Mouse (Mus musculus): ENCODE measurements around the gene Pum1. TPM values are rescaled to one million over a fixed set of nuclear protein-coding genes. Genes with fewer than 3 reads are reported as not detected.

Pum1 gene
- polyA plus RNA-seq, 1 experiment from 2014 or later: 119 TPM

DNA sequence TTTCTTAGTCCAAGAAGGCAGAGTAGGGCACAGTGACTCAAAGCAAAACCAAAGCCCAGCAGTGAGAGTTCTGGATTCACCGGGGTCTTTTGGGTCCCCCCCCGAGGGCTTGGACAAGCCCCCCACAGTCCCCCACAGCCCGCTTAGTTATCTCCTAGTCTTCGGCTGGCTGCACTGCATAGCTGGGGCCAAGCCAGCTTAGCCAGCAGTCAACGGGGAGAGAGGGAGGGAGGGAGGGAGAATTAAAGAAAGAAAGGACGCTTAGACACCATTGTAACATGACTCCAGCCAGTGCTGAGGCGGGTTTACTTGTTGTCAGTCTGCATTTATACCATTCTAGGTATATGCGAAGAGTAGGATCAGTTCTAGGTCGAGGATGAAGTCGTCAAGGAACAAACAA lies 114.5 kb downstream of the Pum1 start:
- Histone ChIP-seq H3K27me3 (no peaks in the 10 kb centered on the region), H3K4me3 (no peak overlapping the region), H3K9ac (no peak overlapping the region), H3K9me3 (replicated peaks) (no peaks in the 10 kb centered on the region), H3K4me1 (no peaks in the 10 kb centered on the region), H3K27ac (no peak overlapping the region), H3K4me2 (replicated peaks) (no peak overlapping the region), H3K36me3 (peaks cover 78% of the 10 kb centered on the region)
- 64% methylated on average over 10 of the region's 10 CpGs for WGBS
- no peak for ATAC-seq (ENCODE audit: low FRiP score)

DNA sequence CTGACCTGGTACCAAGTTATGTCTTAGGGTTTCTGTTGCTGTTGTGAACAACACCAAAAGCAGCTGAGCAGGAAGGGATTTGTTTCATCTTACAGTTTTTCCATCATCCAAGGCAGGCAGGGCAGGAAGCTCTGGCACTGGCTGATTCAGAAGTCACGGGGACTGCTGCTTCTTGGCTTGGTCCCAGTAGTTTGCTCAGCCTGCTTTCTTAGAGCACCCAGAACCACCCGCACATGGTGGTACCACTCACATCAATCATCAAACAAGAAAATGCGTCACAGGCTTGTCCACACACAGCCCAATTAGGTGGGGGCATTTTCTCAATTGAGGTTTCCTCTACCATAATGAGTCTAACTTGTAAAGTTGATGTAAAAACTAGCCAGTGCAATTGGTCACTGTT lies 115.9 kb downstream of the Pum1 start:
- no peaks in the 10 kb centered on the region for H3K27me3 ChIP-seq
- WGBS: 94% methylated on average over 3 of the region's 3 CpGs
- ATAC-seq (ENCODE audit: low FRiP score): no peak
- H3K9me3 ChIP-seq (replicated peaks): no peaks in the 10 kb centered on the region
- H3K27ac ChIP-seq: no peak overlapping the region
- H3K4me2 ChIP-seq (replicated peaks): no peak overlapping the region
- H3K4me3 ChIP-seq: no peak overlapping the region
- H3K9ac ChIP-seq: no peak overlapping the region
- H3K4me1 ChIP-seq: no peaks in the 10 kb centered on the region
- peaks cover 64% of the 10 kb centered on the region for H3K36me3 ChIP-seq

GRCm38 (mm10) chr4:130782492-130782891 lies 119.4 kb downstream of the Pum1 start:
- no peaks in the 10 kb centered on the region for H3K9me3 ChIP-seq (replicated peaks)
- H3K27me3 ChIP-seq: no peaks in the 10 kb centered on the region
- no peak overlapping the region for H3K4me3 ChIP-seq
- 96% methylated on average over 2 of the region's 2 CpGs for WGBS
- no peak for ATAC-seq (ENCODE audit: low FRiP score)
- no peak overlapping the region for H3K4me2 ChIP-seq (replicated peaks)
- no peaks in the 10 kb centered on the region; the same call in 1 of the 2 replicates for H3K4me1 ChIP-seq
- H3K27ac ChIP-seq: no peak overlapping the region
- peaks cover 41% of the 10 kb centered on the region for H3K36me3 ChIP-seq
- no peak overlapping the region for H3K9ac ChIP-seq

- 44% methylated on average over 4 of the region's 4 CpGs for WGBS
- no peak overlapping the region for H3K27ac ChIP-seq
- H3K4me1 ChIP-seq: no peaks in the 10 kb centered on the region; the same call in 1 of the 2 replicates
- H3K9me3 ChIP-seq (replicated peaks): no peaks in the 10 kb centered on the region
- ATAC-seq (ENCODE audit: low FRiP score): no peak
- H3K9ac ChIP-seq: no peak overlapping the region
- H3K36me3 ChIP-seq: peaks cover 18% of the 10 kb centered on the region
- H3K4me3 ChIP-seq: no peak overlapping the region
- no peak overlapping the region for H3K4me2 ChIP-seq (replicated peaks)
- H3K27me3 ChIP-seq: no peaks in the 10 kb centered on the region
Observed at GRCm38 (mm10) chr4:130784755-130785154, 121.6 kb downstream of the Pum1 start.

DNA sequence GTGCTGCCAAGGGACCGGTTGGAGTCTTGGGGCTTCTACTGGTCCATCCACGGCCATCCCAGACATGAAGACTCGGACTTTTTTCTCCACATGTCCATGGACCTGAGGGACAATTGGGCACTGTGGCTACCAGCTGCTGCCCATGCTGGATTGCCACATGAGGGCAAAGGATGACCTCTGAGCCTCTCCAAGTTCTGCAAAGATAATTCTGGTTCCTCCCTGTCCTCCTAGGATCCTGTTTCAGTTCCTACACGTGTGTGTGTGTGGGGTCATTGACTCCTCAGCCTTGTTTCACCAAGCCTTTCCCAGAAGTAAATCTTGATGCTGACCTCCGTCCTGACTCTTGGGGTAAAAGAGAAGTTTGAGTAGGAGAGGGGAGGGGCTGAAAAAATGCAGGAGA lies 124.4 kb downstream of the Pum1 start:
- ATAC-seq (ENCODE audit: low FRiP score): no peak
- Histone ChIP-seq H3K4me3 (no peak overlapping the region), H3K9me3 (replicated peaks) (no peaks in the 10 kb centered on the region), H3K4me2 (replicated peaks) (no peak overlapping the region), H3K27ac (no peak overlapping the region), H3K27me3 (peaks cover 9% of the 10 kb centered on the region), H3K9ac (no peak overlapping the region), H3K36me3 (no peaks in the 10 kb centered on the region), H3K4me1 (peaks cover 7% of the 10 kb centered on the region)
- WGBS: 82% methylated on average over 5 of the region's 5 CpGs

- WGBS: 17% methylated on average over 6 of the region's 6 CpGs
- no peak overlapping the region for H3K4me3 ChIP-seq
- no peak; the same call in 1 of the 2 replicates for ATAC-seq (ENCODE audit: low FRiP score)
- peaks cover 13% of the 10 kb centered on the region for H3K27me3 ChIP-seq
- H3K9me3 ChIP-seq (replicated peaks): no peaks in the 10 kb centered on the region
- peaks cover 25% of the 10 kb centered on the region for H3K4me1 ChIP-seq
- no peak overlapping the region for H3K4me2 ChIP-seq (replicated peaks)
- H3K27ac ChIP-seq: no peak overlapping the region
- no peak overlapping the region for H3K9ac ChIP-seq
- H3K36me3 ChIP-seq: no peaks in the 10 kb centered on the region
Observed at GRCm38 (mm10) chr4:130790180-130790579, 127.1 kb downstream of the Pum1 start.

- H3K27me3 ChIP-seq: peaks cover 13% of the 10 kb centered on the region
- peak overlapping the region; percentile 91 for H3K4me3 ChIP-seq
- peaks cover 32% of the 10 kb centered on the region for H3K4me1 ChIP-seq
- no peaks in the 10 kb centered on the region for H3K36me3 ChIP-seq
- peak overlapping the region; percentile 84 for H3K27ac ChIP-seq
- peak overlapping the region; percentile 96 for H3K4me2 ChIP-seq (replicated peaks)
- WGBS: 7% methylated on average over 19 of the region's 19 CpGs
- no peaks in the 10 kb centered on the region for H3K9me3 ChIP-seq (replicated peaks)
- peak overlapping the region; percentile 98 for H3K9ac ChIP-seq
- peak; percentile 47 for ATAC-seq (ENCODE audit: low FRiP score)
Observed at GRCm38 (mm10) chr4:130791811-130792375, 128.8 kb downstream of the Pum1 start.

DNA sequence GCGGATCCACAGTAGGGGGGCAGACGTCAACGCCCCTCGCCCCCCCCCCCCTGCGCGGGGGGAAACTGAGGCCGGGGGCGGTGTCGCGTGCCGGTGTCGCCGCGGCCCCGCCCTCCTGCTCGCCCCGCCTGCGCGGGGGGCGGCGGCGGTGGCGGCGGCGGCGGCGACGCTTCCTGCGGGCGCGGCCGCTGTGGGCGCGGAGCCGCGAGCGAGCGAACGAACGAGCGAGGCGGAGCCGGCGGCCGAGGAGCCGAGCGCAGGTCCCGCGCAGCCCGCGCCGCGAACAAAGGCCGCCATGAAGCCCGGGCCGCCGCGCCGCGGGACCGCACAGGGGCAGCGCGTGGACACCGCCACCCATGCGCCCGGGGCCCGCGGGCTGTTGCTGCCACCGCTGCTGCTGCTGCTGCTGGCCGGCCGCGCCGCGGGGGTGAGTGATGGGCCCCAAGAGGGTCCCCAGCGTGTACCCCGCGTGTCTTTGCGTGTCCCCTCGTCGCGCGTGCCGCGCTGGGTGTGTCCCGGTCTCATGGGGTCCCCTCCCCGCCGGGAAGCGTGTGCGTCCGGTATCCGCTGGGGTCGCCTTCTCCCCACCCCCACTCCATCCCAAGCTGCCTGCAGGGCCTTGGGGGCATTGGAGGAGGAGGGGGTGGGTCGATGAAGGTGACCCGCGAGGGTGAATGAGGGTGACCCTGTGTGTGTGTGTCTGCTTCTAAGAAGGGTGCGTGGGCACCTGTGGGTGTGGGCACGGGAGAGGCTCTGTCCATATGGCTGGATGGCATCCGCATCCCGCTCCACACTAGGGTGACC lies 129.5 kb downstream of the Pum1 start, which contains the start of gene Sdc3:
Sdc3 (plus strand) TSS at position 162 of the 804 bp plus-strand sequence.
- 3% methylated on average over 64 of the region's 99 CpGs for whole genome bisulfite sequencing
- peak within 1 kb of the TSS; percentile 91 for H3K4me3 ChIP-seq

GRCm38 (mm10) chr4:130793180-130793501 lies 130.0 kb downstream of the Pum1 start:
- no peak; the same call in 1 of the 2 replicates for ATAC-seq (ENCODE audit: low FRiP score)
- Histone ChIP-seq H3K27me3 (peaks cover 13% of the 10 kb centered on the region), H3K36me3 (no peaks in the 10 kb centered on the region), H3K4me3 (peak overlapping the region; percentile 91), H3K27ac (no peak overlapping the region), H3K9ac (peak overlapping the region; percentile 98), H3K9me3 (replicated peaks) (no peaks in the 10 kb centered on the region), H3K4me2 (replicated peaks) (peak overlapping the region; percentile 96), H3K4me1 (peaks cover 44% of the 10 kb centered on the region)
- 57% methylated on average over 7 of the region's 7 CpGs for WGBS

More for the DNA sequence above, 129.5 kb downstream of the Pum1 start, which contains the start of gene Sdc3:
- H3K36me3 ChIP-seq: no peaks in the 10 kb centered on the region
- ATAC-seq (ENCODE audit: low FRiP score): peak; percentile 36
- H3K4me1 ChIP-seq: peaks cover 38% of the 10 kb centered on the region
- peaks cover 13% of the 10 kb centered on the region for H3K27me3 ChIP-seq
- H3K4me2 ChIP-seq (replicated peaks): peak within 1 kb of the TSS; percentile 96
- H3K9me3 ChIP-seq (replicated peaks): no peaks in the 10 kb centered on the region
- peak within 1 kb of the TSS; percentile 84 for H3K27ac ChIP-seq
- H3K9ac ChIP-seq: peak within 1 kb of the TSS; percentile 98

DNA sequence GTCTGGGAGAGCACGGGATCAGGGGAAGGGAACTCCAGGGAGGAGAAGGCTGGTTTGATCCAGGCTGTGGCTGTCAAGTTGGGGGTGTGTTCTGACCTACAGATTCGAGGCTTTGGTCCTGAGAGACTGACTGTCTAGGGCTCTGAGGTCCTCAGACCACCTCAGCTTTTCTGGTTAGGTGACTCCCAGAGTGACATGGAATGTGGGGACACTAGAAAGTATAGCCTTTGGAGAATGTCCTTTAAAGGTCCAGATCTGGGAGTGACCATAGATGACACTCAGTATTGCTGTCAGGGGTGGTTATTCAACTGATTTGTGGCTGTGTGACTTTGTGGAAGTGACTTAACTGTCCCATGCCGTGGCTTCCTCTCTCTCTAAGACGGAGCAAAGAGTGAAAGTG lies 131.7 kb downstream of the Pum1 start:
- Histone ChIP-seq H3K4me2 (replicated peaks) (peak overlapping the region; percentile 31), H3K4me1 (peaks cover 60% of the 10 kb centered on the region), H3K4me3 (peak overlapping the region; percentile 5; the same call in 1 of the 2 replicates), H3K36me3 (no peaks in the 10 kb centered on the region), H3K27me3 (peaks cover 13% of the 10 kb centered on the region), H3K27ac (no peak overlapping the region), H3K9me3 (replicated peaks) (no peaks in the 10 kb centered on the region), H3K9ac (peak overlapping the region; percentile 25; the same call in 1 of the 2 replicates)
- WGBS: 41% methylated on average over 4 of the region's 4 CpGs
- ATAC-seq (ENCODE audit: low FRiP score): no peak

DNA sequence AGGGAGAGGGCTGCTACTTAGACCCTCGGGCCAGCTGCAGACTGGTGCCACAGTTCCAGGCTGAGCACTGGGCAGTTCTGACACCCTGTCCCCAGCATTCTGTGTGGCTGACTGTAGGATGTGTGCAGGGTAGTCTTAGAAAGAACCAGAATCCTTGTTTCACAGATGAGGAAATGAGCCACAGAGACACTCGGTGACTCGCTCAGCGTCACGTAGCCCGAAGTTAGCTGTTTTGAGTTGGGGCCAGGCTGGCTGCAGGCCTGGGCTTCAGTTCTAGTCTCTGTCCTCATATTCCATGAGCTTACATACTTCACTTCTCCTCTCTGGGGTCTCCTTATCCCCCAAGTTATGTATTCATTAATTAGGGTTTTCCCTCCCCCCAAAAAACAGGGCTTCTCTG lies 132.8 kb downstream of the Pum1 start:
- H3K36me3 ChIP-seq: no peaks in the 10 kb centered on the region
- H3K4me3 ChIP-seq: no peak overlapping the region
- H3K9ac ChIP-seq: no peak overlapping the region
- H3K4me1 ChIP-seq: peaks cover 61% of the 10 kb centered on the region
- ATAC-seq (ENCODE audit: low FRiP score): no peak
- H3K27me3 ChIP-seq: peaks cover 13% of the 10 kb centered on the region
- no peak overlapping the region for H3K4me2 ChIP-seq (replicated peaks)
- WGBS: 92% methylated on average over 6 of the region's 6 CpGs
- H3K27ac ChIP-seq: no peak overlapping the region
- H3K9me3 ChIP-seq (replicated peaks): no peaks in the 10 kb centered on the region

DNA sequence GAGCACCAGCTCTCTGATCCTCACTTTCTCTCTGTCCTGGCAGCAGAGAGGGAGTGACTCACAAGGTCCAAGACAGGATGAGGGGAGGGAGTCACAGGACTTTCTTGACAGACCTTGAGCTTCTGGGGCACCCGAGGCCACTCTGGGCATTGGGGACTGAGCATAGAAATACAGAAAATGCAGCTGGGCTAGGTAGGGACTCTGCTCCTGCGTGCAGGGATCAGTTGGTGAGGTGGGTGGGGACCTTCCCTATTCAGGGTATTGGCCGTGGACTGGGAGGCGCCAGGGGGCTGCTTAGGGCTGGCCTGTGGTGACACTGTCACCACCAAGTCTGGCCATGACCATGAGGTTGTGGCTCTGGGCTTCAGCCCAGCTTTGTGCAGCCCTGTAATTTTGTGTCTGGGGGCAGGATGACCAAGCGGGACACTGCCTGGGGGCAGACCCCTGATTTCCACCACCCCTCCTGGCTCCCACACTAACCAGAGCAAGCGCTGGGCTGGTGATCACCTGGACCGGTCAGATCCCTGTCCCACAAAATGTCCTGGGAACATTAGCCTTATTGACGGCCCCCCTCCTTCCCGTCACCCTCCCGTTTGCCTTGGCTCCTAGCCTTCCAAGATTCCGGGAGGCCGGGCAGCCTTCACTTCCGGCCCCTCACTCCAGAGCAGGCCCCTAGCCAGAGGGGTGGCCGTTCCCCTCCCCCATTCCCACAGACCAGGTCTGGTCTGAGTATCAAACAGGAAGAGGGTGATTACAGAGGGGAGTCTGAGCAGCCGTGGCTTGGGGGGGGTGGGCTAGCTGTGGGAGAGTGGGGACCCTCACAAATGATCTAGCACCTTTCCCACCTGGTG lies 134.3 kb downstream of the Pum1 start:
- no peaks in the 10 kb centered on the region for H3K9me3 ChIP-seq (replicated peaks)
- H3K4me1 ChIP-seq: peaks cover 63% of the 10 kb centered on the region
- no peaks in the 10 kb centered on the region for H3K36me3 ChIP-seq
- no peak overlapping the region for H3K4me3 ChIP-seq
- no peak overlapping the region for H3K9ac ChIP-seq
- WGBS: 44% methylated on average over 15 of the region's 15 CpGs
- no peak for ATAC-seq (ENCODE audit: low FRiP score)
- 0 out of 2 replicates have a peak overlapping the region, but pooled peaks have one; percentile 5 for H3K4me2 ChIP-seq (replicated peaks)
- peaks cover 5% of the 10 kb centered on the region; the same call in 1 of the 2 replicates for H3K27me3 ChIP-seq
- H3K27ac ChIP-seq: no peak overlapping the region
